Mouse (Mus musculus): Measurements from ENCODE around the gene Wdr63.

- TF ChIP-seq CTCF (IDR thresholded peaks at IDR 0.05; ENCODE audit: low read depth, low read length) (no peak), POLR2A (IDR thresholded peaks at IDR 0.05; ENCODE audit: borderline replicate concordance, low read depth, low read length) (no peak)
These were observed 34.6 kb upstream of the Wdr63 start for GRCm38 (mm10) chr3:146142523-146142922.
